Mouse (Mus musculus) hindbrain, embryonic 16.5 days (tissue): ENCODE data around the gene Eif2d. TPM values are rescaled to one million over a fixed set of nuclear protein-coding genes. Genes with fewer than 3 reads are reported as not detected.
"Not testable (repeated sequence)": the region's sequence is repeated elsewhere in the genome, so short reads cannot be mapped to it uniquely, and the experiment has no call there.

Experiments
- ATAC-seq: fragments of 200-750 bp; cut with Nextera tagmentation; 2 replicates; pipeline ENCODE4 v1.8.0; 2017; ENCODE audit warnings: moderate TSS enrichment, moderate library complexity
- H3K27ac ChIP-seq: fragments of 300-500 bp; sonication (generic); 2 replicates; pipeline ENCODE4 v1.5.1; 2014; ENCODE audit warnings: low read depth, mild to moderate bottlenecking, control low read depth, low read length, moderate library complexity
- H3K27me3 ChIP-seq: fragments of 300-500 bp; sonication (generic); replicated peaks from 2 replicates; pipeline ENCODE4 v1.6.1; 2014; ENCODE audit warnings: low read length; ENCODE audit not compliant: control insufficient read depth, insufficient read depth
- H3K36me3 ChIP-seq: fragments of 300-500 bp; sonication (generic); 2 replicates; pipeline ENCODE4 v1.6.1; 2014; ENCODE audit warnings: mild to moderate bottlenecking, low read length, moderate library complexity, mixed read lengths; ENCODE audit not compliant: control insufficient read depth, insufficient read depth
- H3K4me1 ChIP-seq: fragments of 300-500 bp; sonication (generic); 2 replicates; pipeline ENCODE4 v1.6.1; 2014; ENCODE audit warnings: low read depth, low read length; ENCODE audit not compliant: control insufficient read depth, insufficient read depth
- H3K4me2 ChIP-seq: fragments of 300-500 bp; sonication (generic); 2 replicates; pipeline ENCODE4 v1.6.1; 2014; ENCODE audit warnings: mild to moderate bottlenecking, low read length, control low read depth, moderate library complexity
- H3K4me3 ChIP-seq: fragments of 300-500 bp; sonication (generic); 2 replicates; pipeline ENCODE4 v1.5.1; 2014; ENCODE audit warnings: mild to moderate bottlenecking, low read length, control low read depth, moderate library complexity
- H3K9ac ChIP-seq: fragments of 300-500 bp; sonication (generic); 2 replicates; pipeline ENCODE4 v1.6.1; 2014; ENCODE audit warnings: low read depth, mild to moderate bottlenecking, control low read depth, low read length, moderate library complexity
- H3K9me3 ChIP-seq: fragments of 300-500 bp; sonication (generic); 2 replicates; pipeline ENCODE4 v1.6.1; 2014; ENCODE audit warnings: mild to moderate bottlenecking, low read length, moderate library complexity; ENCODE audit not compliant: control insufficient read depth
- WGBS: fragments of 180-500 bp; shearing (Covaris S2); extraction: QIAGEN DNeasy Blood & Tissue Kit; methylation state at CpG from one replicate; pipeline ENCODE4 v1.1.7; 2014; 5-methylcytosine and 5-hydroxymethylcytosine counted together
- polyA plus RNA-seq: library from polyadenylated mRNA; unstranded; fragments of >200 nt; fragmentation: Nextera tagmentation; extraction: Ambion mirVana; gene quantifications from 2 replicates; pipeline ENCODE4 v1.2.1, GENCODE M21; 2015

Eif2d gene
- polyA plus RNA-seq, 1 experiment from 2014 or later = 50.5 TPM

DNA sequence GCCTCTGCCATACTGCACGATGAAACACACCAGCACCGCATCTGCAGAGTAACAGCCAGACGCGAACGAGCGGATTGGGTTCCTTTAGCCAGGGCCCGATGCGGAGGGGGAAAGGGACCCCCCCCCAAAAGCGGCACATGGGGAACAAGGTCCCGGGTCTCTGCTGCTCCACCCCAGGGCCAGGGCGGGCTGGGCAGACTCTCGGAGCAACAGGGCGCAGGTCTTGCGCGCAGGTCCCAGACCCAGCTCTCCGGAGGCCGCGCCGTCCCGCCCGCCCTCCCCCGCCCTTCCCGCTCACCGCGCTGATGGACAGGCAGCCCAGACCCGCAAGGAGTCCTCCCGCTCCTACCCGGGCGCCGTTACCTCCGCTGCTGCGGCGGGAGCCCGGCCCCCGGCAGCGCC lies 15.3 kb upstream of the Eif2d start:
- Histone ChIP-seq H3K27me3 (no peaks in the 10 kb centered on the region), H3K9ac (peak overlapping the region; percentile 86), H3K4me2 (peak overlapping the region; percentile 80), H3K4me1 (peaks cover 22% of the 10 kb centered on the region), H3K4me3 (peak overlapping the region; percentile 90), H3K36me3 (no peaks in the 10 kb centered on the region), H3K9me3 (no peaks in the 10 kb centered on the region), H3K27ac (peak overlapping the region; percentile 95)
- ATAC-seq = peak; percentile 87
- WGBS = under 1% methylated on average over 29 of the region's 36 CpGs

DNA sequence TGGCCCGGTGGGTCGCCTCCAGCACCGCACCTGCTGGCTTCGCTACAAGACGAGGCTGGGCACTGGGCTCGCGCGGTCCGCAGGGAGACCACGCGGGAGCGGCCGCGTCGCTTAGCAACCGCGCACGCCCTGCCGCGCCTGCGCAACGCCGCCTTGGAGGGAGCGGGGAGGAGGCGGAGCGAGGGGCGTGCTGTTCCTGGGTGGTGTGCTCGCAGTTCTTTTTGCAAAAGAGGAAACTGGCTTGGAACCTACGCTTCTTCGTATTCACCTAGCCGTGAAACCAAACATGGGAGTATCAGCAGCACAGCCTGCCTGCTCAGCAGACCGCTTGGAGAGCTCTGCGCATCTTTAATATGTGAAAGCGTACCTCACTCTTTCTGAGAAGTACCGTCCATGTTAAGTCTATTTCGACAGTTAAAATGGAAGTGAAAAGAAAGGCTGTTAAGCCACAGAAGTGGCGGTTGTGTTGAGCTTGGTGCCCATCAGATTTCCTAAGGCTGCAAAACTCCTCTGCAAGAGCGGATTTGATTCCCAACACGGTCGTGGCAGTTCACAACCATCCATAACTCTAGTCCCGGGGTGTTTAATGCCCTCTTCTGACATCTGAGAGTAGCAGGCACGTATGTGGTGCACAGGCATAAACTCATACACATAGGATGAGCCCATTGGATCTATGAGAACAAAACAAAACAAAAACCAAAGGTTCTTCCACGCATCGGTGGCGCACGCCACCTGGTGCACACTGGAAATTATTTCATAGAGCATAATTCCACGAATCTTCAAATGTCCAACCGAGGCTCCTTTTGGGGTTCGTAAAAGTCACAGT lies 14.6 kb upstream of the Eif2d start, which contains the start of gene Dyrk3:
TSS of gene Dyrk3 (minus strand) at position 150 of the 826 bp plus-strand sequence.
- Histone ChIP-seq H3K9me3 (no peaks in the 10 kb centered on the region), H3K4me2 (peak within 1 kb of the TSS; percentile 80), H3K9ac (peak within 1 kb of the TSS; percentile 86), H3K4me3 (peak within 1 kb of the TSS; percentile 90), H3K27me3 (no peaks in the 10 kb centered on the region), H3K4me1 (peaks cover 22% of the 10 kb centered on the region), H3K36me3 (no peaks in the 10 kb centered on the region), H3K27ac (peak within 1 kb of the TSS; percentile 95)
- ATAC-seq = peak; percentile 98
- WGBS = 4% methylated on average over 49 of the region's 49 CpGs

DNA sequence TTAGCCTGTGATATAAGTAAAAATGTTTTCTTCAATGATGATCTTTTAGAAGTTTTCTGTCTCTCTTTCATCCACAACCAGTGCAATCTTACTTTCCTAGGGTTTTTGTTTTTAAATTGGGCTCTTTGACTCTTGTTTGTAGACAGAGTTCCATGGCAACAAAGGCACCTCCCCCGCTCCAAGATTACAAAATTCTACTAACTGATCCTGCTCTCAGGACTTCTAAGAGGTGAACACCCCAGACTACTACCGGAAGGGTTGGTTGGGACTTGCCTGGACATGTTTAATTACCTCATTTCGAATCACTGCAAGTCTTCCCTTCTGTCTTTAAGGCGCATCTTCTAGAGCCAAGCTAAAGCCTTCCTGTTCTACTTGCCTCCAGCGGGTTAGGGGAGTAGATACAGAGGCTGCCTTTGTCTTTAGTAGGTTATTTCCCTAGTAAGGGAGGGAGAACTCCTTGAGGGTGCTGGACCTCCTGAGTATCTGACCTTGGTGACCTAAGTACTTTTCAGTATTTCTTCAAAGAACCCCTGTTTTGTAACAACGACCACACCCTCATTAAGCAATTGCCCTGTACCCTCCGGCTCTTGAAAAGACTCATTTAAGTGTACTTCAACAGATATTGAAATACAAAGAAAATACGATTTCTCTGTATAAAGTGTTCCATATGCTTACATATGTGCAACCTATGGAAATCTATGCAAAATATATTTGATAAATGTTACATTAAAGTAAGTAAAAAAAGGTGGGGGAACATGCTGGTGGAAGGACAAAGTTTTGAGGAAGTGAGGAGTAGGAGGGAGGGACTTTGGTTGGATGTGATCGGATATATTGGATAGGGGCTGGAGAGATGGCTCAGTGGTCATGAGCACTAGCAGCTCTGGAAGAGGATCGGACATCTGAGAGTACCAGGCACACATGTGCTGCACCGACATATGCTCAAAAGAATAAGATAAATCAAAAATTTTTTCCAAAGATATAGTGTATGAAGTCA lies 13.6 kb upstream of the Eif2d start:
- H3K4me3 ChIP-seq = peak overlapping the region; percentile 90
- H3K27ac ChIP-seq = no peak overlapping the region
- no peaks in the 10 kb centered on the region for H3K36me3 ChIP-seq
- H3K4me2 ChIP-seq = peak overlapping the region; percentile 80
- no peak for ATAC-seq
- no peaks in the 10 kb centered on the region for H3K27me3 ChIP-seq
- no peak overlapping the region for H3K9ac ChIP-seq
- no peaks in the 10 kb centered on the region for H3K9me3 ChIP-seq
- H3K4me1 ChIP-seq = peaks cover 16% of the 10 kb centered on the region
- WGBS = 79% methylated on average over 11 of the region's 11 CpGs

DNA sequence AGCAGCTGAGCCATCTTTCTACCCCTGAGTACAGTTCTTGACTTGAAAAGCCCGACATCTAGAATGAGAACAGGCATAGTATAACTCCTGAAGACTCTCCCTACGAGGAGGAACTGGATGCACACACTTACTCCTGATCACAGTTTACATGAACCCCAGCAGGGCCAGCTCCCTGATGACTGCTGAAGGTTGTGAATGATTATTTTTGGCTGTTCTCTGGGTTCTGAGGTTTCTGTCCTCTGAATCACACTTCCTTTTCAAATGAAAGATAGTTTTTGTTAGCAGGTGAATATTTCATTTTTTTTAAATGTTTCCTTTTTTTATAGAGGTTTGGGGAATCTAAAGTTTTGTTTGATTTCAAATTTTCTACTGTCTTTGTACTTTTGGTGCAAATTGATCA lies 11.5 kb upstream of the Eif2d start:
- no peak for ATAC-seq
- Histone ChIP-seq H3K4me2 (no peak overlapping the region), H3K4me3 (no peak overlapping the region), H3K9me3 (no peaks in the 10 kb centered on the region), H3K9ac (no peak overlapping the region), H3K4me1 (peaks cover 6% of the 10 kb centered on the region), H3K27ac (no peak overlapping the region), H3K36me3 (no peaks in the 10 kb centered on the region), H3K27me3 (no peaks in the 10 kb centered on the region)
- WGBS = 76% methylated on average over 2 of the region's 2 CpGs

DNA sequence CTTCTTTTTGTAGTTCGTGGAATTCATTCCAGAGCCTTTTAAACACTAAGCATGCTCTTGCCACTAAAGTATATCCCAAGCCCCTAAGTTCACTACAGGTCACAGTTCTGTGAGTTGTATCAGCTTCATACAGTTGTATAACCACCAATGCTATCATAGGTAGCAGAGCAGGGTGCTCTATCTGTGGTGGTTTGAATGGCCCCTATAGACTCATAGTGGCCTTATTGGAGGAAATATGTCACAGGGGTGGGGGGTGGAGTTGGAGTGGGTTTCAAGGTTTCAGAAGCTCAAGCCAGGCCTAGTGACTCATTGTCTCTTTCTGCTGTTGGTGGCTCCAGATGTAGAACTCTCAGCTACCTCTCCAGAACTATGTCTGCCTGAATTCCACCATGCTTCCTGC lies 10.5 kb upstream of the Eif2d start:
- WGBS = 97% methylated on average over 1 of the region's 1 CpGs
- Histone ChIP-seq H3K36me3 (no peaks in the 10 kb centered on the region), H3K9me3 (no peaks in the 10 kb centered on the region), H3K27me3 (no peaks in the 10 kb centered on the region), H3K4me3 (no peak overlapping the region), H3K27ac (no peak overlapping the region), H3K4me1 (peaks cover 4% of the 10 kb centered on the region; the same call in 1 of the 2 replicates), H3K9ac (no peak overlapping the region), H3K4me2 (no peak overlapping the region)
- no peak for ATAC-seq

DNA sequence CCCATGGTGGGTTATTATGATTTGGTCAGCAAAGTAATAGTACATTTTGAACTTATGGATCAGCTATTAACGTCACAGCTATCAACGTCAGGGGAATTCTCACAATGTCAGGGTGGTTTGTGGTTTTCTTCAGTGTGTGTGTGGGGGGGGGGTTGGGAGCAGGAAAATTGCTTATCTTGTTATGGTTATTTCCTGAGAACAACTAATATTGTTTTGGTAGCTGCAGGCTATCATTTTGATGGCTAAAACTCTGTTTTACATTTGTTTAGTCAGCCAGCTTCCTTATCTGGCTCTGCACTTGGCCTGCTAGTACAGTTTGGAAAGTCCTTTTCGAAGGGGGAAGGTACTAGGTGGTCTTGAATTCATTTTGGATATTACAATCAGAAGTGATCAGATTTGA lies 7.8 kb upstream of the Eif2d start:
- H3K4me1 ChIP-seq, H3K27me3 ChIP-seq, ATAC-seq, H3K9me3 ChIP-seq, H3K4me2 ChIP-seq, H3K4me3 ChIP-seq, H3K9ac ChIP-seq, H3K27ac ChIP-seq, H3K36me3 ChIP-seq: not testable (repeated sequence)
- WGBS = 89% methylated on average over 3 of the region's 3 CpGs

DNA sequence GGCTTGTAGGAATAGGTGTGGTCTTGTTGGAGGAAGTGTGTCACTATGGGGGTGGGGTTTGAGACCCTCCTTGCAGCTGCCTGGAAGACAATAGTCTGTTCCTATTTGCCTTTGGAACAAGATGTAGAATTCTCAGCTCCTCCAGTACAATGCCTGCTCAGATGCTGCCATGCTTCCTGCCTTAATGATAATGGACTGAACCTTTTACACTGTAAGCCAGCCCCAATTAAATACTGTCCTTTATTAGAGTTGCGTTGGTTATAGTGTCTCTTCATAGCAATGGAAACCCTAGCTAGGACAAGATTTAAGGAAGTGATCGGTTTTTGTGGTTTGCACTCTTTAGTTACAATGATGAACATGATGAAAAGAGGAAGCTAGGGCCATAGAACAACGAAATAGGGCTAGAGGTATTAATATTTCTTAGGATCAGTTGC lies 6.8 kb upstream of the Eif2d start:
- ATAC-seq = no peak
- no peak overlapping the region for H3K9ac ChIP-seq
- no peaks in the 10 kb centered on the region for H3K36me3 ChIP-seq
- no peaks in the 10 kb centered on the region for H3K4me1 ChIP-seq
- no peak overlapping the region for H3K27ac ChIP-seq
- no peaks in the 10 kb centered on the region for H3K27me3 ChIP-seq
- no peak overlapping the region for H3K4me3 ChIP-seq
- no peaks in the 10 kb centered on the region for H3K9me3 ChIP-seq
- WGBS = 89% methylated on average over 3 of the region's 3 CpGs
- no peak overlapping the region for H3K4me2 ChIP-seq

DNA sequence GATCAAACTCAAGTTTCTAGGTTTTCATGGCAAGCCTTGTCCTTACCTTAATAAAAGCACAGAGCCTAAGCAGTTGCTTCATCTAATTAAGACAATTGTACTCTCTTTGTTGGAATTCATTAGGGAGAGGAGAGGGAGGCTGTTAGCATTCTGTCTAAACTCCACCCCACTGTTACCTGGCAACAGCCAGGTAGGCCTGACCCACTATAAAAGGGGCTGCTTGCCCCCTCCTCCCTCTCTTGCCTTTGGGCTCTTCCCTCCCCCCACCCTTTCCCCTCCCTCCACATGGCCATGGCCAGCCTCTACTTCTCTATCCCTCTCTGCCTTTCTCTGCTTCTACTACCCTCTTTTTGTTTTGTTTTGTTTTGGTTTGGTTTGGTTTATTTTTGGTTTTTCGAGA lies 3.5 kb upstream of the Eif2d start:
- WGBS = 78% methylated on average over 1 of the region's 1 CpGs
- Histone ChIP-seq H3K4me2 (no peak overlapping the region), H3K27ac (no peak overlapping the region), H3K9me3 (no peaks in the 10 kb centered on the region), H3K4me3 (no peak overlapping the region), H3K9ac (no peak overlapping the region), H3K27me3 (no peaks in the 10 kb centered on the region), H3K36me3 (no peaks in the 10 kb centered on the region), H3K4me1 (peaks cover 8% of the 10 kb centered on the region)
- no peak for ATAC-seq

DNA sequence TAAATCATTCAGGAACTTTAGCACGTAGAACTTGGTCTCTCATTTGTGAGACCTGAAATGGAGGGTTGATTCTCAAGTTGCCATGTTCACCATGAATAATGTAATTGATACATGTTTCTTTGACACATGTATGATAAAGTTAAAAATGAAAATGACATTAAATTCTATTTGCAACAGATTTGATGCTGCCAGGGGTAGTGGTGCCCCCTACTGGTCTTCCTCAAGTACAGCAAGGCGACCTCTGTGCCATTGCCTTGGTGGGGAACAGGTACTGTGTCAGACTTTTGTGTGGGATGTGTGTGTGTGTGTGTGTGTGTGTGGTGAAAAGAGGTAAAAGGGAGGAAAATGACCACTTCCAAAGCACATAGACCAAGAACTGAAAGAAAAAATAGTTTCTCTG lies 2.5 kb downstream of the Eif2d start:
- Histone ChIP-seq H3K27me3 (no peaks in the 10 kb centered on the region), H3K27ac (no peak overlapping the region), H3K4me2 (no peak overlapping the region), H3K36me3 (peaks cover 12% of the 10 kb centered on the region), H3K9me3 (no peaks in the 10 kb centered on the region), H3K9ac (no peak overlapping the region), H3K4me3 (no peak overlapping the region), H3K4me1 (peaks cover 8% of the 10 kb centered on the region)
- WGBS = 56% methylated on average over 2 of the region's 2 CpGs
- ATAC-seq = no peak
